Mouse (Mus musculus): ENCODE measurements around the gene Ephb2. TPM values are rescaled to one million over a fixed set of nuclear protein-coding genes. Genes with fewer than 3 reads are reported as not detected.

The Ephb2 gene
- polyA plus RNA-seq, 1 experiment = 21.7 TPM

GRCm38 (mm10) chr4:136741840-136742239 lies 93.9 kb downstream of the Ephb2 start:
- no peaks in the 10 kb centered on the region for H3K79me2 ChIP-seq (ENCODE audit: control insufficient read depth, insufficient read depth)
- TF ChIP-seq E2F4 (IDR thresholded peaks at IDR 0.05; ENCODE audit: insufficient read depth) (no peak), MYOG (IDR thresholded peaks at IDR 0.05; ENCODE audit: control insufficient read depth in 1 of 3, insufficient read depth in 1 of 3, insufficient read length in 2 of 3, low read depth in 2 of 3) (no peak), SRF (IDR thresholded peaks at IDR 0.05; ENCODE audit: control insufficient read depth, insufficient read length, low read depth) (no peak), POLR2A (IDR thresholded peaks at IDR 0.05; ENCODE audit: insufficient read length, low read depth) (no peak), CEBPB (IDR thresholded peaks at IDR 0.05; ENCODE audit: insufficient read depth, poor library complexity, severe bottlenecking) (no peak), USF1 (IDR thresholded peaks at IDR 0.05; ENCODE audit: low read depth) (no peak), REST (IDR thresholded peaks at IDR 0.05; ENCODE audit: insufficient read depth, insufficient read length) (no peak), TCF12 (IDR thresholded peaks at IDR 0.05; ENCODE audit: insufficient read depth, poor library complexity, severe bottlenecking) (no peak), MYOD1 (IDR thresholded peaks at IDR 0.05; ENCODE audit: control insufficient read depth in 1 of 3, insufficient read length in 2 of 3, low read depth in 2 of 3) (no peak), MAX (IDR thresholded peaks at IDR 0.05; ENCODE audit: low read depth) (no peak)

GRCm38 (mm10) chr4:136740963-136741362 lies 94.8 kb downstream of the Ephb2 start:
- H3K36me3 ChIP-seq (ENCODE audit: control insufficient read depth, insufficient read depth) = no peaks in the 10 kb centered on the region
- H3ac ChIP-seq (ENCODE audit: control insufficient read depth, insufficient read length) = no peak overlapping the region
- H3K27me3 ChIP-seq (ENCODE audit: control insufficient read depth, insufficient read depth, insufficient read length) = no peaks in the 10 kb centered on the region
- no peaks in the 10 kb centered on the region for H3K79me2 ChIP-seq (ENCODE audit: control insufficient read depth, insufficient read depth)
- H3K4me3 ChIP-seq = no peak overlapping the region
- H3K4me2 ChIP-seq (ENCODE audit: low read depth) = no peak overlapping the region
- TF ChIP-seq TCF3 (IDR thresholded peaks at IDR 0.05; ENCODE audit: insufficient read length, low read depth) = no peak
- TF ChIP-seq CEBPB (IDR thresholded peaks at IDR 0.05; ENCODE audit: insufficient read depth, poor library complexity, severe bottlenecking) = no peak
- no peak for TF ChIP-seq POLR2AphosphoS2 (IDR thresholded peaks at IDR 0.05; ENCODE audit: insufficient read length, low read depth)
- no peak for TF ChIP-seq USF1 (IDR thresholded peaks at IDR 0.05; ENCODE audit: low read depth)
- no peak for TF ChIP-seq REST (IDR thresholded peaks at IDR 0.05; ENCODE audit: insufficient read depth, insufficient read length)
- TF ChIP-seq MYOD1 (IDR thresholded peaks at IDR 0.05; ENCODE audit: control insufficient read depth in 1 of 3, insufficient read length in 2 of 3, low read depth in 2 of 3) = no peak
- TF ChIP-seq SRF (IDR thresholded peaks at IDR 0.05; ENCODE audit: control insufficient read depth, insufficient read length, low read depth) = no peak
- no peak for TF ChIP-seq POLR2A (IDR thresholded peaks at IDR 0.05; ENCODE audit: insufficient read length, low read depth)
- TF ChIP-seq TCF12 (IDR thresholded peaks at IDR 0.05; ENCODE audit: insufficient read depth, poor library complexity, severe bottlenecking) = no peak
- no peak for TF ChIP-seq MYOG (IDR thresholded peaks at IDR 0.05; ENCODE audit: control insufficient read depth in 1 of 3, insufficient read depth in 1 of 3, insufficient read length in 2 of 3, low read depth in 2 of 3)
- TF ChIP-seq MAX (IDR thresholded peaks at IDR 0.05; ENCODE audit: low read depth) = no peak
- no peak for TF ChIP-seq E2F4 (IDR thresholded peaks at IDR 0.05; ENCODE audit: insufficient read depth)

More at GRCm38 (mm10) chr4:136741840-136742239, 93.9 kb downstream of the Ephb2 start:
- no peak overlapping the region for H3K4me2 ChIP-seq (ENCODE audit: low read depth)
- no peaks in the 10 kb centered on the region for H3K36me3 ChIP-seq (ENCODE audit: control insufficient read depth, insufficient read depth)
- no peaks in the 10 kb centered on the region for H3K27me3 ChIP-seq (ENCODE audit: control insufficient read depth, insufficient read depth, insufficient read length)
- H3K4me3 ChIP-seq = no peak overlapping the region
- no peak overlapping the region for H3ac ChIP-seq (ENCODE audit: control insufficient read depth, insufficient read length)

- Histone ChIP-seq H3ac (ENCODE audit: control insufficient read depth, insufficient read length) (no peak overlapping the region), H3K4me2 (ENCODE audit: low read depth) (no peak overlapping the region), H3K27me3 (ENCODE audit: control insufficient read depth, insufficient read depth, insufficient read length) (no peaks in the 10 kb centered on the region), H3K79me2 (ENCODE audit: control insufficient read depth, insufficient read depth) (no peaks in the 10 kb centered on the region), H3K36me3 (ENCODE audit: control insufficient read depth, insufficient read depth) (no peaks in the 10 kb centered on the region), H3K4me3 (no peak overlapping the region)
- TF ChIP-seq SRF (IDR thresholded peaks at IDR 0.05; ENCODE audit: control insufficient read depth, insufficient read length, low read depth) (no peak), TCF3 (IDR thresholded peaks at IDR 0.05; ENCODE audit: insufficient read length, low read depth) (no peak), MAX (IDR thresholded peaks at IDR 0.05; ENCODE audit: low read depth) (no peak), POLR2A (IDR thresholded peaks at IDR 0.05; ENCODE audit: insufficient read length, low read depth) (no peak), CEBPB (IDR thresholded peaks at IDR 0.05; ENCODE audit: insufficient read depth, poor library complexity, severe bottlenecking) (no peak)
These were observed 96.6 kb downstream of the Ephb2 start for GRCm38 (mm10) chr4:136739189-136739588.

- TF ChIP-seq MYOD1 (IDR thresholded peaks at IDR 0.05; ENCODE audit: control insufficient read depth in 1 of 3, insufficient read length in 2 of 3, low read depth in 2 of 3) = no peak
- no peak for TF ChIP-seq POLR2AphosphoS2 (IDR thresholded peaks at IDR 0.05; ENCODE audit: insufficient read length, low read depth)
- TF ChIP-seq REST (IDR thresholded peaks at IDR 0.05; ENCODE audit: insufficient read depth, insufficient read length) = no peak
- no peak for TF ChIP-seq E2F4 (IDR thresholded peaks at IDR 0.05; ENCODE audit: insufficient read depth)
- no peak for TF ChIP-seq MYOG (IDR thresholded peaks at IDR 0.05; ENCODE audit: control insufficient read depth in 1 of 3, insufficient read depth in 1 of 3, insufficient read length in 2 of 3, low read depth in 2 of 3)
- TF ChIP-seq SRF (IDR thresholded peaks at IDR 0.05; ENCODE audit: control insufficient read depth, insufficient read length, low read depth) = no peak
- no peak for TF ChIP-seq USF1 (IDR thresholded peaks at IDR 0.05; ENCODE audit: low read depth)
- no peak for TF ChIP-seq CEBPB (IDR thresholded peaks at IDR 0.05; ENCODE audit: insufficient read depth, poor library complexity, severe bottlenecking)
- TF ChIP-seq POLR2A (IDR thresholded peaks at IDR 0.05; ENCODE audit: insufficient read length, low read depth) = no peak
- no peak for TF ChIP-seq TCF3 (IDR thresholded peaks at IDR 0.05; ENCODE audit: insufficient read length, low read depth)
- no peak for TF ChIP-seq MAX (IDR thresholded peaks at IDR 0.05; ENCODE audit: low read depth)
- TF ChIP-seq TCF12 (IDR thresholded peaks at IDR 0.05; ENCODE audit: insufficient read depth, poor library complexity, severe bottlenecking) = no peak
- no peaks in the 10 kb centered on the region for H3K27me3 ChIP-seq (ENCODE audit: control insufficient read depth, insufficient read depth, insufficient read length)
- no peak overlapping the region for H3ac ChIP-seq (ENCODE audit: control insufficient read depth, insufficient read length)
- H3K79me2 ChIP-seq (ENCODE audit: control insufficient read depth, insufficient read depth) = no peaks in the 10 kb centered on the region
- H3K4me2 ChIP-seq (ENCODE audit: low read depth) = no peak overlapping the region
- H3K36me3 ChIP-seq (ENCODE audit: control insufficient read depth, insufficient read depth) = no peaks in the 10 kb centered on the region
- H3K4me3 ChIP-seq = no peak overlapping the region
These were observed 97.5 kb downstream of the Ephb2 start for GRCm38 (mm10) chr4:136738291-136738690.

GRCm38 (mm10) chr4:136735856-136736255 lies 99.9 kb downstream of the Ephb2 start:
- Histone ChIP-seq H3K36me3 (ENCODE audit: control insufficient read depth, insufficient read depth) (no peaks in the 10 kb centered on the region), H3K4me3 (no peak overlapping the region), H3ac (ENCODE audit: control insufficient read depth, insufficient read length) (no peak overlapping the region), H3K4me2 (ENCODE audit: low read depth) (no peak overlapping the region), H3K27me3 (ENCODE audit: control insufficient read depth, insufficient read depth, insufficient read length) (no peaks in the 10 kb centered on the region), H3K79me2 (ENCODE audit: control insufficient read depth, insufficient read depth) (no peaks in the 10 kb centered on the region)
- TF ChIP-seq REST (IDR thresholded peaks at IDR 0.05; ENCODE audit: insufficient read depth, insufficient read length) (no peak), MYOG (IDR thresholded peaks at IDR 0.05; ENCODE audit: control insufficient read depth in 1 of 3, insufficient read depth in 1 of 3, insufficient read length in 2 of 3, low read depth in 2 of 3) (peak in 2 of 3 experiments; percentile 3 to 69), USF1 (IDR thresholded peaks at IDR 0.05; ENCODE audit: low read depth) (no peak), E2F4 (IDR thresholded peaks at IDR 0.05; ENCODE audit: insufficient read depth) (no peak), SRF (IDR thresholded peaks at IDR 0.05; ENCODE audit: control insufficient read depth, insufficient read length, low read depth) (no peak), MAX (IDR thresholded peaks at IDR 0.05; ENCODE audit: low read depth) (no peak), POLR2AphosphoS2 (IDR thresholded peaks at IDR 0.05; ENCODE audit: insufficient read length, low read depth) (no peak), TCF3 (IDR thresholded peaks at IDR 0.05; ENCODE audit: insufficient read length, low read depth) (no peak), TCF12 (IDR thresholded peaks at IDR 0.05; ENCODE audit: insufficient read depth, poor library complexity, severe bottlenecking) (no peak)

All from myocyte (in vitro differentiated cells).